Mouse (Mus musculus) midbrain, embryonic 16.5 days (tissue): ENCODE measurements around the gene Actrt2. TPM values are rescaled to one million over a fixed set of nuclear protein-coding genes. Genes with fewer than 3 reads are reported as not detected.

Experiments
- ATAC-seq: fragments of 200-750 bp; cut with Nextera tagmentation; 2 replicates; pipeline ENCODE4 v1.8.0; 2017; ENCODE audit warnings: moderate TSS enrichment
- H3K27ac ChIP-seq: fragments of 300-500 bp; sonication (generic); 2 replicates; pipeline ENCODE4 v1.5.1; 2014; ENCODE audit warnings: mild to moderate bottlenecking, low read length, mixed read lengths
- H3K27me3 ChIP-seq: fragments of 300-500 bp; sonication (generic); 2 replicates; pipeline ENCODE4 v1.6.1; 2014; ENCODE audit warnings: low read depth, low read length, mixed read lengths; ENCODE audit not compliant: control insufficient read depth, insufficient read depth
- H3K36me3 ChIP-seq: fragments of 300-500 bp; sonication (generic); 2 replicates; pipeline ENCODE4 v1.6.1; 2014; ENCODE audit warnings: mild to moderate bottlenecking, low read length, moderate library complexity, mixed read lengths; ENCODE audit not compliant: control insufficient read depth, insufficient read depth
- H3K4me1 ChIP-seq: fragments of 300-500 bp; sonication (generic); 2 replicates; pipeline ENCODE4 v1.6.1; 2014; ENCODE audit warnings: mild to moderate bottlenecking, low read length, mixed read lengths; ENCODE audit not compliant: control insufficient read depth, insufficient read depth
- H3K4me2 ChIP-seq: fragments of 300-500 bp; sonication (generic); 2 replicates; pipeline ENCODE4 v1.6.1; 2014; ENCODE audit warnings: mild to moderate bottlenecking, low read length, mixed read lengths
- H3K4me3 ChIP-seq: fragments of 300-500 bp; sonication (generic); 2 replicates; pipeline ENCODE4 v1.5.1; 2014; ENCODE audit warnings: low read depth, mild to moderate bottlenecking, low read length, moderate library complexity, mixed read lengths
- H3K9ac ChIP-seq: fragments of 300-500 bp; sonication (generic); 2 replicates; pipeline ENCODE4 v1.6.1; 2014; ENCODE audit warnings: low read depth, low read length, mixed read lengths
- H3K9me3 ChIP-seq: fragments of 300-500 bp; sonication (generic); replicated peaks from 2 replicates; pipeline ENCODE4 v1.6.1; 2014; ENCODE audit warnings: mild to moderate bottlenecking, low read length, mixed read lengths; ENCODE audit not compliant: control insufficient read depth, poor library complexity, severe bottlenecking
- WGBS: fragments of 180-500 bp; shearing (Covaris S2); extraction: QIAGEN DNeasy Blood & Tissue Kit; methylation state at CpG from one replicate; pipeline ENCODE4 v1.1.7; 2014; 5-methylcytosine and 5-hydroxymethylcytosine counted together
- polyA plus RNA-seq: library from polyadenylated mRNA; unstranded; fragments of >200 nt; fragmentation: Nextera tagmentation; extraction: Ambion mirVana; gene quantifications from 2 replicates; pipeline ENCODE4 v1.2.1, GENCODE M21; 2015

Gene Actrt2
- polyA plus RNA-seq, 1 experiment from 2014 or later = not detected

DNA sequence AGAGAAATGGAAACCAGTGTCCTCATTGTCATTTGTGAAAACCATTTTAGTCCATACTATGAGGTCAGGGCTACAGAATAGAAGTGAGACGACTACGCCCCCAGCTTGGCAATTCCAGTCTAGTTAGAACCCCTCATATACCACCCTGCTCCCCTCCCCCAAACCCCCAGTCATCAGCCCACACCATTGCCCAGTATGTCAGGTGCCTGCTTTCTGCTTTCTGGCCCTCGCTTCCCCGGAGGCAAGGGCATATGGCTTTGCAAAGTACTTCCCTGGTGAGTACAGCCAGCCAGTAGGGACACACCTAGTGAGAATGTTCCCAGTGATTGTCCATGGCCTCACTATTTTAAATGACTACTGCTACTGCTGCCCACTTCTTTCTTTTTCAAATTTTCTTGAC lies 6.3 kb upstream of the Actrt2 start:
- Histone ChIP-seq H3K36me3 (no peaks in the 10 kb centered on the region), H3K9ac (no peak overlapping the region), H3K27me3 (peaks cover 4% of the 10 kb centered on the region), H3K4me3 (no peak overlapping the region), H3K4me2 (no peak overlapping the region), H3K4me1 (peaks cover 11% of the 10 kb centered on the region), H3K27ac (no peak overlapping the region), H3K9me3 (no peaks in the 10 kb centered on the region)
- no peak for ATAC-seq
- 77% methylated on average over 4 of the region's 4 CpGs for WGBS

GRCm38 (mm10) chr4:154672027-154672426 lies 4.4 kb upstream of the Actrt2 start:
- Histone ChIP-seq H3K27me3 (peaks cover 4% of the 10 kb centered on the region), H3K9ac (no peak overlapping the region), H3K27ac (no peak overlapping the region), H3K4me2 (no peak overlapping the region), H3K4me3 (no peak overlapping the region), H3K4me1 (peaks cover 11% of the 10 kb centered on the region), H3K9me3 (no peaks in the 10 kb centered on the region), H3K36me3 (no peaks in the 10 kb centered on the region)
- no peak for ATAC-seq
- WGBS = 55% methylated on average over 1 of the region's 1 CpGs

DNA sequence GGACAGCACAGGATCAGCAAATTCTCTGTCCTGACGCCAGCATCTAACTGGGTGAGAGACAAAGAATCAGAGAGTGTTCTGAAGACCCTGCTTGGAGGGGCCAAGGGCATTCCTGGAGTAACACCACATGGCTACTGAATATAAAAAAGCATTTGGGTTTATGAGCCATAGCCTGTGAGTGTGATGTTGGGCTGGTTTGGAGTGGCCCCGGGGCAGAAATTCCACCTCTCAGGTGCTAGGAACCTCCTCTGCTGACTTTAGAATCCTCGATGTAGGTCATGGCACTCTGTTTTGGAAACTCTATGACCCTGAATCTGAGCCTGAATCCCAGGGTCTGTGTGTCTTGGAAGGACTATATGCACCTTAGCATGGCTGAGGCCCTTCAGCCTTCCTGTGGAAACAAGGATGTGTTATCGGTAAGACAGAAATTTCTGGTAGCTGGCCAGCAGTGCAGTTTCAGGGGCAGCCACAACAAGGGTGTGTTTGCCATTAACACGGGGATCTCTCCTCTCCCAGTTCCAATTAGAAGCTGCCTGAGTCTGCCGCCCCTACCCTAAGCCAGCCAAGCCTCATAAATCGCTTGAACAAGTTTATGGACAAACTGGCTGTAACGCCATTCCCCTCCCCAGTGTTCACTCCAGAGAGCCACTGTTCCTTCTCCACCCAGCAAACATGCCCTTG lies 3.7 kb upstream of the Actrt2 start:
- Histone ChIP-seq H3K27ac (no peak overlapping the region), H3K4me2 (no peak overlapping the region), H3K4me3 (no peak overlapping the region), H3K4me1 (peaks cover 11% of the 10 kb centered on the region), H3K36me3 (no peaks in the 10 kb centered on the region), H3K9ac (no peak overlapping the region), H3K9me3 (no peaks in the 10 kb centered on the region), H3K27me3 (peaks cover 4% of the 10 kb centered on the region)
- no peak for ATAC-seq
- 80% methylated on average over 8 of the region's 8 CpGs for WGBS

DNA sequence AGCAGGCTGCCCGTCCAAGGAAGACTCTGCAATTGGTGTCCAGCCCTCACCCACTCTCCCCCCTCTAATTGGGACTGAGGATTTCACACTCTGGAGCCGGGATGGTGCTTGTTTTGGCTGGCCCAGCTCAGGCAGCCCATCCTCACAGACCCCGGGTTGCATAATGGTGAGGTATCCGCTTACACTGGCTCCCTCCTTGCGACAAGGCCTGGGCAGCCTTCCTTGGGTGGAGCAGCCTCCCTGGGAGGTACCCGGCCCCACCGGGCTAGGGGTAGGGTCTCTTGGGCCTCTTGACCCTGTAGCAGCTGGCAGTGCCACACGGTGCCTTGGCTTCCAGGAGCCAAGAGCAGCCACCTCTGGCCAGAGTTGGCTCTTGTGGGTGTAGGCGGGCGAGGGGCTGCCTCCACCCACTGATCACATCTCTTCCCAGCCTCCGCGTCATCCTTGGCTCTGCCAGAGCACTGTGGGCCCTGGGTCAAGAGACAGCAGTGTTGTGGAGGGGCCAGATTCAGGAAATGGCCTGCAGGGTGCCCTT lies 4.9 kb downstream of the Actrt2 start:
- no peak overlapping the region for H3K9ac ChIP-seq
- ATAC-seq = no peak
- 67% methylated on average over 12 of the region's 12 CpGs for WGBS
- H3K36me3 ChIP-seq = no peaks in the 10 kb centered on the region
- no peaks in the 10 kb centered on the region for H3K4me1 ChIP-seq
- no peak overlapping the region for H3K4me3 ChIP-seq
- no peak overlapping the region for H3K27ac ChIP-seq
- no peaks in the 10 kb centered on the region for H3K27me3 ChIP-seq
- no peak overlapping the region for H3K4me2 ChIP-seq
- H3K9me3 ChIP-seq = no peaks in the 10 kb centered on the region

- Histone ChIP-seq H3K27ac (no peak overlapping the region), H3K36me3 (no peaks in the 10 kb centered on the region), H3K9ac (no peak overlapping the region), H3K9me3 (no peaks in the 10 kb centered on the region), H3K4me3 (no peak overlapping the region), H3K27me3 (no peaks in the 10 kb centered on the region; the same call in 1 of the 2 replicates), H3K4me1 (no peaks in the 10 kb centered on the region), H3K4me2 (no peak overlapping the region)
- WGBS = 39% methylated on average over 6 of the region's 6 CpGs
- ATAC-seq = no peak
Observed at GRCm38 (mm10) chr4:154661256-154661655, 6.4 kb downstream of the Actrt2 start.

DNA sequence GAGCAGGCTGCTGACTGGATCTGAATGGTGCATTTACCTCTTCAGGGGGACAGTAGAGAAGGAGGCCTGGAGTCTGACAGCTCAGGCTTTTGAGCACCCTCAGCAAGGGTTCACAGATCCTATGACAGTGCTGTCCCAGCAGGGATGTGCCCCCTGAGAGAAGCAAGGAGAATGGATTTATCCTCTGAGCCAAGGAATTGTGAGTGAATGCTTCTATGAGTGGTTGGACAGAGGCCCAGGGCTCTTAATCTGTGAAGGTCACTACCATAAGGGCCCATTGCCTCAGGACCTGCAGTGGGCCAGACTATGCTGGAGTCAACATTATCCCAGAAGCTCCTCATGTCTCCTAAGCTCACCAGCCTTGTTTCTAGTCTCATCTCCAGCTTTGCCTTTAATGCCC lies 7.6 kb downstream of the Actrt2 start:
- H3K36me3 ChIP-seq = no peaks in the 10 kb centered on the region
- no peaks in the 10 kb centered on the region for H3K4me1 ChIP-seq
- H3K4me3 ChIP-seq = no peak overlapping the region
- H3K27ac ChIP-seq = no peak overlapping the region
- no peaks in the 10 kb centered on the region; the same call in 1 of the 2 replicates for H3K27me3 ChIP-seq
- H3K9ac ChIP-seq = no peak overlapping the region
- no peak for ATAC-seq
- H3K4me2 ChIP-seq = no peak overlapping the region
- H3K9me3 ChIP-seq = no peaks in the 10 kb centered on the region

- H3K27me3 ChIP-seq = no peaks in the 10 kb centered on the region; the same call in 1 of the 2 replicates
- no peak overlapping the region for H3K9ac ChIP-seq
- no peak for ATAC-seq
- H3K27ac ChIP-seq = no peak overlapping the region
- no peaks in the 10 kb centered on the region for H3K36me3 ChIP-seq
- no peak overlapping the region for H3K4me3 ChIP-seq
- 75% methylated on average over 15 of the region's 15 CpGs for WGBS
- H3K4me1 ChIP-seq = no peaks in the 10 kb centered on the region; the same call in 1 of the 2 replicates
- no peaks in the 10 kb centered on the region for H3K9me3 ChIP-seq
- no peak overlapping the region for H3K4me2 ChIP-seq
Observed at GRCm38 (mm10) chr4:154655134-154655910, 12.3 kb downstream of the Actrt2 start.

DNA sequence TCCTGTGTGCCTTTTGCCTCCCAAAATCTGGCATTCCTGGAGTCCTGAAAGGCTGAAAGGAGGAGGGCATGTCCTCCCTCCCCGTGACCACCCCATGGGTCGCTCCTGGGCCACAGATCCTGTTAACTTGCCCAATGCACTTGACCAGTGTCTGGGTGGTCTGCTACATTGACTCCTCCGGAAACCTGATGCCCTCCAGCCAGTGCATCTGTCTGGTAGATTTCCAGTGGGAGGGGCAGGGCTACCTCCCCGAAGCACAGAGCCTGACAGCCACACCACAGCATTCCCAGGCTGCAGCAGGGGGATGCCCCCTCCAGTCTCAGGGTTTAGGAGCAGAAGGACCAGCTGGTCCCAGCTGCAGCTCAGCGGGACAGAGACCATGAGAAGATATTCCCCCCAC lies 15.2 kb downstream of the Actrt2 start:
- no peak overlapping the region for H3K27ac ChIP-seq
- H3K9ac ChIP-seq = no peak overlapping the region
- no peak for ATAC-seq
- H3K4me3 ChIP-seq = no peak overlapping the region
- H3K4me2 ChIP-seq = no peak overlapping the region
- WGBS = 8% methylated on average over 5 of the region's 5 CpGs
- no peaks in the 10 kb centered on the region for H3K36me3 ChIP-seq
- H3K9me3 ChIP-seq = no peaks in the 10 kb centered on the region
- H3K4me1 ChIP-seq = no peaks in the 10 kb centered on the region; the same call in 1 of the 2 replicates
- peaks cover 5% of the 10 kb centered on the region for H3K27me3 ChIP-seq
